Mouse (Mus musculus) brain, embryonic 18.5 days (tissue): ENCODE measurements around the gene Mgat2.
"Not testable (repeated sequence)": the region's sequence is repeated elsewhere in the genome, so short reads cannot be mapped to it uniquely, and the experiment has no call there.

Experiments
- DNase-seq: peaks from one replicate; pipeline ENCODE4 v3.0.0-alpha.2; 2012; ENCODE audit warnings: low read depth, low spot score

Mgat2 gene

GRCm38 (mm10) chr12:69183583-69184308 is at the start of gene Mgat2, which contains the start of gene Rpl36al:
Mgat2 (plus strand) TSS chr12:69184157.
Rpl36al (minus strand) TSS chr12:69184083.
- DNase-seq: peak; percentile 94

GRCm38 (mm10) chr12:69139201-69139600 is 44.8 kb upstream of the Mgat2 start:
- no peak for DNase-seq

- DNase-seq: no peak
These were observed 44.1 kb upstream of the Mgat2 start for GRCm38 (mm10) chr12:69139841-69140240.

- DNase-seq: no peak
These were observed 40.5 kb upstream of the Mgat2 start for GRCm38 (mm10) chr12:69143460-69143859.

DNA sequence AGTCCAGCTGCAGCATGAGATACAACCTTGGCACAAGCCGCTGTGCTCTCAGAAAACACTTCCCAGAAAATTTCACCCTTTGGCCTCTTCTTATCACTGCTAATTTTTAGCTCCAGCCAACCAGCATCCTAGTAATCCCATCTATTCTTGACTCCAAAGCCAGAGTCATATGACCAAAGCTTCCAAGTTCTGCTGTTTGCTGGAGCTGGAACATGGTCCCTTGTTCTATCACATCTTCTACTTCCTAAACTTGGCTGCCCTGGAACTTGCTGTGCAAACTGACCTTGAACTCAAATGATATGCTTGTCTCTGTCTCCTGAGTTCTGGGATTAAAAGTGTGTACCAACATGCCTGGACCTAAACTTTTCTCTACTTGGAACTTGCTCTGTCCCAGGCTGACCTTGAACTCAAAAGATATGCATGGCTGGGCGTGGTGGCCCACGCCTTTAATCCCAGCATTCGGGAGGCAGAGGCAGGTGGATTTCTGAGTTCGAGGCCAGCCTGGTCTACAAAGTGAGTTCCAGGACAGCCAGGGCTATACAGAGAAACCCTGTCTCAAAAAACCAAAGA is 36.7 kb upstream of the Mgat2 start:
- DNase-seq: no peak

DNA sequence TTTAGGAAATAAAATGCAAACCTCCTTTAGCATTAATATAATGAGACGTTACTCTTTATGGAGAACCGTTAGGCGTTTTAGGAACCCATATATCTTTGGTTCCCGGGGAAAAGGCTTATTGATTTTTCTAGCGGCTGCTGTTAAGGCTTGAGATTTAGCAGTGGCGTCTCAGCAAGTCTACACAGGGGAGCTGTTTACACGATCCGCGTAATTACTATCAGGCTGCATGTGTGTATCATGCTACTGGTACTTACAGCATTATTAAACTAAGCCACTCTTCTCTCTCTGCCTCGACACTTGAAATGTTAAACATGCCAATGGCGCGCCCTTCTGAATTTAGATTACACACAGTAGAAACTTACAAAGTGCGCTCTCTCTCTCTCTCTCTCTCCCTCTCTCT is 33.9 kb upstream of the Mgat2 start:
- no peak for DNase-seq

- no peak for DNase-seq
These were observed 28.0 kb upstream of the Mgat2 start for GRCm38 (mm10) chr12:69155923-69156322.

- no peak for DNase-seq
These were observed 27.5 kb upstream of the Mgat2 start for GRCm38 (mm10) chr12:69156436-69156835.

DNA sequence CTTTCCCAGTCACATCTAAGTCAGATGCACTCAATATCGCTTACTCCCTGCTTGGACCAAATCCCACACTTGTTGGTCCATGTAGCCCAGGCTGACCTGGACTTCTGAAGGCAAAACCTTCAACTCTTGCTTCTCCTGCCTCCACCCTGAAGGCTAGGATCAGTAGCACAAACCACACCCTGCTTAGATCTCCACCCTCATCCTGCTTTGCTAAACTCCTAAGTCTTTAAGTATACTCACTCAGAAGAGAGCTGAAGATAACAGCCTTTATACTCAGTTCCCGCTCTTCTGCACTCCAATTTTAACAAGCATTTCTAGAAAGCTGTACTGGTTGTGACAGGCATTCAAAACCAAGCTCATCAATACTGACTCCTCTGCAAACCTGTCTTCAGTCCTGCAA is 26.9 kb upstream of the Mgat2 start:
- DNase-seq: no peak

- DNase-seq: no peak
These were observed 25.6 kb upstream of the Mgat2 start for GRCm38 (mm10) chr12:69158366-69158764.

DNA sequence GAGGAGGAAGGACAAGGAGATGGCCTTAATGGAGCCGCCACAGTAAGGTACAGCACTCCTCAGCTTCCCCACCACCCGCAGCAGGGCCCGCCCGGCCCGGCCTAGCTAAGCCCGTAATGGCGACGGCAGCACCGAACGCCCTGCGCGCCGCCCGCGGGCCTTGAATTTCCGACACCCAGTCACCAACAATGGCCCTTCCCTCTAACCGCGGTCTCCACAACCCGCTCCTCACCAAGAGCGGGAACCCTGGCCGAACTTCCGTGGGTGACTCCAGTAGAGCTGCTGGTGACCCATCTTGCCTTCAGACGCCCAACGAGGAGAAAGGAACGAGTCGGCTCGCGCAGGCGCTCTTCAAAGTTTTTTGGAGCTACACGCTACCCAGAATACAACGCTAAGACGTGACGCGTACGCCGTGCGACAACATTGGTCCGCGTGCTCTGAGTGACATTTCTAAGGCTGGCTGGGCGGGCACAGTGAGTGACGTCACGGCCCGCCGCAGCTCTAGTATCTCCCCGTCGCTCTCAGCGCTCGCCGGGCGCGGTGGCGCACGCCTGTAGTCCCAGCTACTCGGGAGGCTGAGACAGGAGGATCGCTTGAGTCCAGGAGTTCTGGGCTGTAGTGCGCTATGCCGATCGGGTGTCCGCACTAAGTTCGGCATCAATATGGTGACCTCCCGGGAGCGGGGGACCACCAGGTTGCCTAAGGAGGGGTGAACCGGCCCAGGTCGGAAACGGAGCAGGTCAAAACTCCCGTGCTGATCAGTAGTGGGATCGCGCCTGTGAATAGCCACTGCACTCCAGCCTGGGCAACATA is 25.0 kb upstream of the Mgat2 start, which contains the start of gene Rps29:
Gene Rps29 (minus strand): TSS at position 422 of the 813 bp plus-strand sequence.
- DNase-seq: peak; percentile 98

GRCm38 (mm10) chr12:69159578-69159940 is 24.4 kb upstream of the Mgat2 start:
- DNase-seq: no peak

- DNase-seq: not testable (repeated sequence)
These were observed 23.3 kb upstream of the Mgat2 start for GRCm38 (mm10) chr12:69160677-69161076.

GRCm38 (mm10) chr12:69163586-69163985 is 20.4 kb upstream of the Mgat2 start:
- not testable (repeated sequence) for DNase-seq

DNA sequence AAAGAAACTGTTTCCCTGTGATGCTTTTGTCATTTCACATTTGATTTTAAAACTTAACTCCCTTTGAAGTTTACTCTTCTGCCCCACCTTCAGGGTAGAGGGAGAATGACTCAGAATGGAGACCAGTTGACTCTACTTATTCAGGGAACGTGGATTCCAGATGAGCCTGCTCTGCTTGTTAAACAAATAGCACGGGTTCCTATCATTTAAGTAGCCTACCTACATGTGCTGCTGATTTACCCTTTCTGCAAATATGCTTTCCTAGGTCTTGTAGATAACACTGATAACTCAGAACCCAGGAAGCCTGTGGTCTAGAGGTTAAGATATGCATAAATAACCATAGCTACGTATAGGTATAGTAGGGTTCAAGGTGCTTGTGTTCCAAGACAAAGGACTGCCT is 19.1 kb upstream of the Mgat2 start:
- DNase-seq: no peak

- not testable (repeated sequence) for DNase-seq
These were observed 16.9 kb upstream of the Mgat2 start for GRCm38 (mm10) chr12:69166861-69167581.

DNA sequence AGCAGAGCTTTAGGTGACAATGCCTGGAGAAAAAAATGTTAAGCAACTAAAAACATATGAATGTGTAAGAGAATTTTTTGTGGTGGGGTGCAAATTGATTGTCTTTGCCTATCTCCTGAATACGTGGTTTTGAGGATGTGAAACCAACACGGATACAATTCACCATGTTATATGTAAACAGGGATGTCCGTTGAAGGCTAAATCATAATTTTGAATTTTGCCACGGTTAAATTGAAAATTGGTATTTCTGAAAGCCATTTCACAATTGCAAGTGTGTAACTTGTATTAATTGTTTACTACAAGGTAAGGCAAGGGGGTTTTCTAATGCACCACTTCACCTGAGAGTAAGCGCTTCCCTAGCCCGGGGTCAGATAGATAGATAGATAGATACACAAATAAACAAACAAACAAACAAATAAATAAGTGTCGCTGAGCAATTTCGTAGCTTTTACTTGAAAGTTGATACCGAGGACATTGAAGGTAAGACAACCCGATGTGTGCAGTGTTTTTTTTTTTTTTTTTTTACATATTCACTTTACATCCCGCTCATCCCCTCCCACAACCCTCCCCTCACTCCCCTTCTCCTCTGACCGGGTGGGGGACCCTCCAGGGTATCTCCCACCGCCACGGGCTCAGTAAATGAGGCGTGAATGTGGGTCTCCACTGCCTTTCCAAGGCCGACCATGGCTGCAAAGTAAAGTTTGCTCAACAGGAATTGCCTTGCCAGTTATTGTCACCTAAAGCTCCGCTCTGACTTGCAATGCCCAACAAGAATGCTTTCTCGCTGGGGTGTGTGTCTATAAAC is 16.1 kb upstream of the Mgat2 start:
- DNase-seq: no peak

DNA sequence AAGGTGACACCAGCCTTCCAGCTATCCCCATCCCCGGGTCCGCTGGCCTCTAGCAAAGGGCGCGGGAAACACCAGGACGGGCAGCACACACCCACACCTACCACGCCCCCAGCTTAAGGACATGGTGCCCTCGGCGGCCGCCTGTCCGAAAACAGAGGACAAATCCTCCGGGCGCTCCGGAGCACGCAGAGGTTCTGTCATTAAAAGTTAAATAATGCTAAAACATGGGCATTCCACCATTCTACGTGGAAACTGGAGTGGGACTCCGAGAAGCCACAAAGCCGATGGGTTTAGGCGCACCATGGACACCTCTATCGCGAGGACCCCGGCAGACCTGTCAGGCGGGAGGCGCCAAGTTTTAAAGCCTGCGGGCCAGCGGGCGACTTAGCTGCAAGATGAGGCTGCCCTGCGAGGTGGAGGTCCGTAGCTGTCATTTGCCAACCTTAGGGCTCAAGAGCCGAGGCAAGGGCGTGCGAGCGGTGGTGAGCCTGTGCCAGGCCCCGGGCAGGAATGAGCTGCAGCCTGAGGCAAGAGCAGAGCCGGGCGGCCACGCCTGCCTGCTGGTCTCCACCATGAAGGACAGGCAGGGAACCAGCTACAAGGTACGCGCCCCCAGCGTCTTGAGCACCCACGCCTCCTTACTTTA is 15.4 kb upstream of the Mgat2 start, which contains the start of gene Lrr1:
Gene Lrr1 (plus strand): TSS at position 354 of the 646 bp plus-strand sequence.
- DNase-seq: peak; percentile 51

DNA sequence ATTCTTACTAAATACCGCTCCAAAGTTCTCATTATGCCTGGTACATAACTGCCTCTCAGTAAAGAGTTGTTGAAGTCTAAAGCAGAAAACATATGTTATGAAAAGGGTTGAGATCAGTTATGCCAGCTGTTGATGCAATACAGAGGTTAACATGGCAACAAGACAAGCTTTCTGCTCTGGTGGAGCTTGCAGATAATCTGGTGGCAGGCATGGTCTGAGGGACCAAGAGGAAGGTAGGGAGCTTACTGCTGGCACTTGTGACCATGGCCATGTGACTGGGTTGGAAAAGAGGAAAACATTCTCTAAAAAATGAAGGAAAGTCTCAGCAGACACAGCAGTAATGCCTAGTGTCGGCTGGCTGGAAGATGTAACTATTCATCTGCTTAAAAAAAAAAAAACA is 12.7 kb upstream of the Mgat2 start:
- DNase-seq: no peak

DNA sequence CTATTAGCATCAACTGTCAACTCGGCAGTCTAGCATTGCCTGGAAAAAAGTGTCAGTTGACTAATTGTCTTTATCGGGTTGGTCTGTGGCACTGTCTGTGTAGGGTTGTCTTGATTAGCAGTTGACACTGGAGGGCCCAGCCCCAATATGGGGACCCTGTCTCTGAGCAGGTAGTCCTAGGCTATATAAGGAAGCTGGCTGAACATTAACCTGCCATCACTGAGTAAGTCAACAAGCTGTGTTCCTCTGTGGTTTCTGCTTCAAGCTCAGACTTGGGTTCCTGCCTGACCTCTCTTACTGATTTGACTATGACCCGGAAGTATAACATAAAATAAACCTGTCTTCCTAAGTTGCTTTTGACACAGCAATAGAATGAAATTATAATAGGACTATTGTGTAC is 8.0 kb upstream of the Mgat2 start:
- no peak for DNase-seq
